Mouse (Mus musculus) embryonic facial prominence, embryonic 10.5 days (tissue): Measurements from ENCODE around the gene Tnr. TPM values are rescaled to one million over a fixed set of nuclear protein-coding genes. Genes with fewer than 3 reads are reported as not detected.

Source experiments
- DNase-seq: peaks from one replicate; pipeline ENCODE4 v3.0.0-alpha.2; 2017; ENCODE audit warnings: low spot score
- H3K27ac ChIP-seq: fragments of 300-500 bp; sonication (generic); replicated peaks from 2 replicates; pipeline ENCODE4 v1.5.1; 2016; ENCODE audit warnings: mild to moderate bottlenecking
- H3K27me3 ChIP-seq: fragments of 300-500 bp; sonication (generic); replicated peaks from 2 replicates; pipeline ENCODE4 v1.6.1; 2016; ENCODE audit warnings: low read depth, mild to moderate bottlenecking; ENCODE audit not compliant: poor library complexity, severe bottlenecking
- H3K36me3 ChIP-seq: fragments of 300-500 bp; sonication (generic); replicated peaks from 2 replicates; pipeline ENCODE4 v1.6.1; 2016; ENCODE audit warnings: mild to moderate bottlenecking, moderate library complexity
- H3K4me1 ChIP-seq: fragments of 300-500 bp; sonication (generic); 2 replicates; pipeline ENCODE4 v1.6.1; 2016
- H3K4me3 ChIP-seq: fragments of 300-500 bp; sonication (generic); 2 replicates; pipeline ENCODE4 v1.5.1; 2016; ENCODE audit warnings: mild to moderate bottlenecking, moderate library complexity
- H3K9me3 ChIP-seq: fragments of 300-500 bp; sonication (generic); 2 replicates; pipeline ENCODE4 v1.6.1; 2016; ENCODE audit warnings: mild to moderate bottlenecking
- WGBS: fragments of 180-500 bp; shearing (Covaris S2); methylation state at CpG from one replicate; pipeline ENCODE4 v1.1.7; 2016; 5-methylcytosine and 5-hydroxymethylcytosine counted together
- polyA plus RNA-seq: library from polyadenylated mRNA; unstranded; fragments of >200 nt; fragmentation: Nextera tagmentation; extraction: Ambion mirVana; gene quantifications from 2 replicates; pipeline ENCODE4 v1.2.1, GENCODE M21; 2016

Tnr gene
- polyA plus RNA-seq, 1 experiment from 2014 or later, result 0.19 TPM

DNA sequence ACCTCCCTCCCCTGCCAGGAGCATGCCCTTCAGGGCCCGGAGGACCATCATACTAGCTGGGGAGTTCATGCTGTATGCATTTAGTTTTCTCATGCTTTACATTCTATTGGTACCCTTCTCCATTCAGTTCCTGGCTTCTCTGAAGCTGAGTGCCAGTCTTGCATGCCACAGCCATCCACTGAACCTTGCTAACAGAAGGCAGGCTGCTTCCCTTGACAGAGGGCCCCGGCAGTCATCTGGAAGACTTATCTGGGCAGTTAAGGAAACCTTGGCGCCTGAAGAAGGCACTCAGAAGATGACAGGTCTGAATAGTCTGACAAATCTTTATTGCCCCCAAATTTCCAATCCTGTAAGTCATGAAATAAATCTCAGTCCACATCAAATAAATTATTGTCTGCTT lies 131.7 kb downstream of the Tnr start:
- Histone ChIP-seq H3K27ac (no peak overlapping the region), H3K4me1 (peaks cover 36% of the 10 kb centered on the region), H3K9me3 (no peaks in the 10 kb centered on the region), H3K4me3 (no peak overlapping the region), H3K27me3 (0 out of 2 replicates have a peak, but pooled peaks cover 5% of the 10 kb centered on the region), H3K36me3 (no peaks in the 10 kb centered on the region)
- no peak for DNase-seq
- 97% methylated on average over 3 of the region's 3 CpGs for WGBS

DNA sequence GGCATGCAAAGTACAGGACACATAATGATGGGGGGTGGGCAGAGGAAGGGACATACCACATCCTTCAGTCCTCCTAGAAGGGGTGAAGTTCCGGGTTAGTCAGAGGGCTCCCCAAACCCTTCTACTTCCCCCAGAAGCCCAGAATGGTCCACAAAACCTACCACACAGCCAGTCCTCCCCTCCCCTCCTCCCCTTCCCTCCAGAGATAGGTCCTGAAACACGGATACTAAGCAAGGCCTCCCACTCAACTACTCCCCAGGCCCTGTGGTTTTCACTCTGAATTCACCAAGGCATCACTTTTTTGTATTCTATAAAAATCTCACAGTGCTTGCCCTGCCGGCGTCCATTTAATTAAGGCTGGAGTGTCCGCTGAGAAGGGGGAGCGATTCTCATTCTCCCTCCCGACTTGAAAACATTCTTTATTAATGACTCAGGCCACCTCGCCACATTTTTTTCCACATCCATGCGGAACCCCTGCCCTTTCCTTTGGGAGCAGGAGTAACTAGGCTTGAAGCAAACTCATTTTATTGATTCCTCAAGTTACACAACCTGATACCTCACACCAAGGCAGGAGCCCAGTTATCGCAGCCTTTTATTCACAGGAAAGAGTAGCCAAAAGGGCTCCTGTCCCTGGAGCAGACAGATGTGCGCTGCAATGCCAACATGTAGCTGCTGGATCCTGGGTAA lies 134.4 kb downstream of the Tnr start:
- peak; percentile 36 for DNase-seq

DNA sequence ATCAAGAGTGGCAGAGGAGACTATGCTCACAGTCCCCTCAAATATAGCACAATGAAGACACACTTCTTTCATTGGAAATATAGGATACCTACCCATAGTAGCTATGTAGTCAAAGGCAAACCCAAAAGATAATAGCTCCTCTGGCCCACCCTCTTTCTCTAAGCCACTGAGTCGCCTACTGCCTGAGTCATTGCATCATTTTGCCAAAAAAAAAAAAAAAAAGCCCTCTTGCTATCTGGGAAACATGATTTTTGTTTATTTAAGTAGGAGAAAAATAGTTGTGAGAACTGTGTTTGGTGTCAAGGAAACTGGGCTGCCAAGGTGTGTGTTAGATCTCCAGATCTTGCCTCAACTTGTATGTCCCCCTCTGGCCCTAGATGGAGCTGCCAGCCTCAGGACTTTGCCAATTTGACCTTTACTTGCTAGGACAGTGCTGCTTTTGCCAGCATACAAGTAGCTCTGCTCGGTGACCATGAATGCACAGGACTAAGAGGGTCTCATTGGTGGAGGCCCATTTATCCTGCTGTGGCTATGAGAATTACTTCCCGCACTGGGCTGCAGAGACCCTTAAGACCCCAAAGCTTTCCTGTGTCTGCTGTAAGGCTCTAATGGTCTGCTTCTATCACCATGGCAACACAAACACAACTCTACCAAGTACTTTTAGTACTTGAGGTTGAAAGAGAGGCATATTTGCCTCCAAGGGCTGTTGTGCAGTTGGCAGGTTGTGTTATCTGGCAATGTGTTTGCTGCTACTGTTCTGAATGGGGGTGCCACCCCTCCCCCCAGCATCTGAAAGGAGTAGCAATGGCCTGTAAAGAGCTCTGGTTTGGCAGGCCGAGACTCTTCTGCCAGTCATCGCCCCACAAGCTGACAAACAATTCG lies 137.3 kb downstream of the Tnr start:
- Histone ChIP-seq H3K4me1 (peaks cover 33% of the 10 kb centered on the region), H3K4me3 (no peak overlapping the region), H3K27ac (no peak overlapping the region), H3K36me3 (no peaks in the 10 kb centered on the region), H3K9me3 (no peaks in the 10 kb centered on the region), H3K27me3 (no peaks in the 10 kb centered on the region)
- 61% methylated on average over 6 of the region's 6 CpGs for WGBS
- DNase-seq, result no peak

More for the DNA sequence above, 134.4 kb downstream of the Tnr start:
- H3K4me3 ChIP-seq, result no peak overlapping the region
- H3K9me3 ChIP-seq, result no peaks in the 10 kb centered on the region
- H3K36me3 ChIP-seq, result no peaks in the 10 kb centered on the region
- 0 out of 2 replicates have a peak, but pooled peaks cover 5% of the 10 kb centered on the region for H3K27me3 ChIP-seq
- H3K27ac ChIP-seq, result peak overlapping the region; percentile 44; the same call in 1 of the 2 replicates
- H3K4me1 ChIP-seq, result peaks cover 33% of the 10 kb centered on the region
- 32% methylated on average over 11 of the region's 11 CpGs for WGBS

DNA sequence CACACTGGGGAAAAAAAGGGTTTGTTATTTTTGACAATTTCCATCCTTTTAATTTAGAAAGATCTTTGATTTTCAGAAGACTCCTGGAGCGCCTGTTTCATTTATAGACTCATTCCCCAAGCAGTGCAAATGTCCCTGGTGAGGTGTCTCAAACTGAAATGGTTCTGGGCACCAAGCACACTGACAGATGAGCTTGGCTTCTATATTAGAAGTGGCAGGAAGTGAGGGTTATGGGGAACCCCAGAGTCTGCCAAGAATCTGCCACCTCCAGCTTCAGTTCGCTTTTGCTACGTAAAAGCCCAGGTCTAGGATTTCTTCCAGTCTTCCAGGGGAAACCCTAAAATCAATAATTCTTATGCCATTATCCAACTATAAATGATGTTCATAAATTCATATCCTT lies 140.9 kb downstream of the Tnr start:
- Histone ChIP-seq H3K36me3 (no peaks in the 10 kb centered on the region), H3K27ac (no peak overlapping the region), H3K27me3 (no peaks in the 10 kb centered on the region), H3K9me3 (no peaks in the 10 kb centered on the region), H3K4me3 (no peak overlapping the region), H3K4me1 (peaks cover 7% of the 10 kb centered on the region)
- DNase-seq, result no peak
- 97% methylated on average over 3 of the region's 3 CpGs for WGBS

DNA sequence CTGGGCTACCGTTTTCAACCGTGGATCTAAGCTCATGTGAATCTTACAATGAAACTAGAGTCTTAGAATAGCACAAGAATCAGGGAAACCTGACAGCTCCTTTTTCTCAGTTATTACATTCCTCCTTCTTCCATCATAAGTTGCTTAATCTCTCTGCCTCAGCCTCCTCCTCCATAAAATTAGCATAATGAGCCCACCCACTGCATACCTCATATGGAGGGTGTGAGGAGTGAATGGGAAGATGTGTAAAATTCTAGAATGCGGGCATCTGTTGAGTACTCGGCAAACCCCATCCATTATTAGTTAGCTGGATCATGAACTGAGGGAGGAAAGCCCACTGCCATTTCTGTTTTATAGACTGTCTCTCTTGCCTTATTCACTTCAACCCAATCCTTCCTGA lies 141.4 kb downstream of the Tnr start:
- H3K27ac ChIP-seq, result no peak overlapping the region
- no peaks in the 10 kb centered on the region for H3K27me3 ChIP-seq
- 91% methylated on average over 4 of the region's 4 CpGs for WGBS
- H3K4me3 ChIP-seq, result no peak overlapping the region
- no peaks in the 10 kb centered on the region for H3K36me3 ChIP-seq
- no peak for DNase-seq
- H3K4me1 ChIP-seq, result peaks cover 7% of the 10 kb centered on the region
- no peaks in the 10 kb centered on the region for H3K9me3 ChIP-seq

DNA sequence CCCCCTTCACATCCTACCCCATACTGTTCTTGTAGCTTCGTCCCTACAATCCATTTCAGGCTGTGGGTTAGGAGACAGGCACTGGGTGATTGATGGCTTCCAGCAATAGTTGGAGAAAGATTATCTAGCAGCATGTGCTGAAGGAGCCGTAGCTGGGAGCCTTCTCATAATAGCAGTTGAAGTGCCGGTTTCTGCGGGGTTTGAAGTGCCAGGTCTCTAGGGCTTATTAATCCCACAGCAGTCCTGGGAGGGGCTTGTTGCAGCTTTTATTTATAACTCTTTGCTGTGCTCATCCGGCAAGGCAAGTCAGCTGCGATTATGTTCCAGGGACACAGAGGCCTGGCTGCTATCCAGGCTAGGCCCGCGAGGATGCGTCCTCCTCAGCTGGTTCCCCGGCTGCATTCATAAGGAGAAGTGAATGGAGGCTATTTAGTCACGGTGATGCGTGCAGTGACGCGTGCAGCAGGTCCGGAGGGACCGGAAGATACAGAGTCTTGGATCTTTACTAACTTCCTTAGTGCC lies 147.1 kb downstream of the Tnr start:
- 0 out of 2 replicates have a peak overlapping the region, but pooled peaks have one; percentile 19 for H3K27ac ChIP-seq
- H3K36me3 ChIP-seq, result no peaks in the 10 kb centered on the region
- no peak overlapping the region for H3K4me3 ChIP-seq
- WGBS, result 52% methylated on average over 16 of the region's 16 CpGs
- no peaks in the 10 kb centered on the region for H3K27me3 ChIP-seq
- no peak for DNase-seq
- H3K4me1 ChIP-seq, result peaks cover 8% of the 10 kb centered on the region
- H3K9me3 ChIP-seq, result no peaks in the 10 kb centered on the region

DNA sequence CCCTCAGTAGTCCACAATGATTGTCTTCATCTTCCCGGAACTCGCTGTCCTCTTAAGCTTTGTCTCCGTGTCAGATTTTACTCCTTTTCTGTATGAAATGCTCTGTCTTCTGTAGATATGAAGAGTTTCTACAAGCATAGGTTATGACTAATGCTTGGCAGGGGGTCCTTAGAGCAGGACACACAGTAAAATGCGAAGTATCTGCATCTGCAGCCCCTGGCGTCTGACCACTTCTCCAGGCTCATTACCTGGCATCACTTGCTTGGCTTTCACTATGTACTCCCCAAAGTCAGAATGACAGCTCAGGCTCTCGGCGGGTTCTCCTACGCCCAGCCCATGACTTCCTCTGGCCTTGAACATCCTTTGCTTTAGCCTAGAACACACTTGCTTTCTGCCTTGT lies 147.6 kb downstream of the Tnr start:
- Histone ChIP-seq H3K27ac (no peak overlapping the region), H3K27me3 (no peaks in the 10 kb centered on the region), H3K4me3 (no peak overlapping the region), H3K4me1 (peaks cover 8% of the 10 kb centered on the region), H3K9me3 (no peaks in the 10 kb centered on the region), H3K36me3 (no peaks in the 10 kb centered on the region)
- DNase-seq, result no peak
- whole genome bisulfite sequencing, result 84% methylated on average over 8 of the region's 8 CpGs

DNA sequence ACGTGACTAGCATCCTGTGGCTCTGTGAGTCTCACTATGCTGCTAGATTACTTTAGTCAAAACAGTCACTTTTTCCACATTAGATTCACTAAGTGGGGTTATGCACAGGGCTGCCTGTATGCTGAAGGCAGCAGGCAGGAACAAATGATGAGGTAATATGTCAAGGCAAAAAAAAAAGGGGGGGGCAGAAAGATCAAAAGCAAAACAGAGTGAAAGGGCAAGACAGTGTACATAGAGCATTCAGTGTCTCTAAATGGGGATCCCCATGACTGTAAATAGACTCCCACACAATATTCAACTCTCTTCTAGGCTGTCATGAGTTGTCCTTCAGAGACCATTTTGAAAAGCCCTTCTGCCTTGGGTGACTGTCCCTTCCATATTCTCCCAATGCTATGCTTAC lies 150.7 kb downstream of the Tnr start:
- H3K27me3 ChIP-seq, result no peaks in the 10 kb centered on the region
- H3K4me3 ChIP-seq, result no peak overlapping the region
- peaks cover 12% of the 10 kb centered on the region for H3K4me1 ChIP-seq
- 72% methylated on average over 1 of the region's 1 CpGs for WGBS
- H3K27ac ChIP-seq, result no peak overlapping the region
- H3K36me3 ChIP-seq, result no peaks in the 10 kb centered on the region
- no peaks in the 10 kb centered on the region for H3K9me3 ChIP-seq
- DNase-seq, result no peak

DNA sequence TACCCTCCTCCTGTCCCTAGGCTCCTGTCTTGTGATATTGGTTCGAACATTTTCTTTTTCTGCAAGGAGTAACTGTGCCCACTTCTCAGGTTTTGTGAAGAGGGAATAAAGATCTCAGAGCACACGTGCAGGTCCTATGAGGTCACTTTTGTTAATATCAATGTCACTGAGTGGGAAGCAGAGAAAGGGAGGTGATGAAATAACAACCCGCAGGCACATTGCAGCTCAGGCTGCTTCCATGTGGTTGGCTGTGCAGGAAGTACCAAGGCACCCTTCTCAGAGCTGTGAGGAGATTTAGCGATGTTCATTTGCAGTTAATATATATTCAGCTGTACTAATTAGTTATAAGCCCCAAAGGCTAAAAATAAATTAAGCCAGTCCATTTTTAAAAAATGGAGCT lies 151.9 kb downstream of the Tnr start:
- Histone ChIP-seq H3K9me3 (no peaks in the 10 kb centered on the region), H3K4me1 (peaks cover 11% of the 10 kb centered on the region), H3K27me3 (no peaks in the 10 kb centered on the region), H3K36me3 (no peaks in the 10 kb centered on the region), H3K27ac (no peak overlapping the region), H3K4me3 (no peak overlapping the region)
- WGBS, result 69% methylated on average over 4 of the region's 4 CpGs
- no peak for DNase-seq

DNA sequence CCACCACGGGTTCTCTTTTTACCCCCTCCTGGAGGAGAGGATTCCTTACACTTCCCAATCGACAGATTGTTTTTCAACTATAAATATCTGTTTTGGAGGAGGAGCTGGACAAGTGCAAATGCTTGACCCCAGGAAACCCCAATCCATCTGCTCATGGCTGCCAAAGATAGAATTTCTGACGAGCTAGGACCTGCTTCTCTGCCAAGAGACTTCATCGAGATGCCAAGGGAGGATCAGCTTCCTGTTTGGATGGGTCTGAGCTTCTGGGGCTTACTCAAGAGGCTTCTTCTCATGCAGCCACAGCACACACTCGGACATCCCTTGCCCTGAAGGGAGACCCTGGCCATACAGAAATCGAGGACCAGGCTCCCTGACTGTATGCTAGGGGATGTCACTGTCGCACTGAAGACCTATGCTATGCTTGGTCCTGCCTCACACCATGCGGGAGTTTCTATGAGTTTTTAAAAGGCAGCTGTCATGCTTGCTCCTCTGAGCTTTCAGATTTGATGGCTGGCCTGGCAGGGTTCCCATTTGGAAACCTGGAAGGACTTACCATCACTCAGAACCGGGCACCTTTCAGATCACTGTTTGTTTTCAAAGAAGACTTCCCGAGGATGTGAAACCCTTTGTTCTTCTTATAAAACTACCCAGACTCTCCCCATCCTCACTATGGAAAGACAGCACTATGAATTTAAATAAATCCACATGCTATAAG lies 154.8 kb downstream of the Tnr start:
- H3K27me3 ChIP-seq, result no peaks in the 10 kb centered on the region
- H3K36me3 ChIP-seq, result no peaks in the 10 kb centered on the region
- H3K27ac ChIP-seq, result no peak overlapping the region
- H3K4me3 ChIP-seq, result no peak overlapping the region
- 75% methylated on average over 10 of the region's 10 CpGs for WGBS
- DNase-seq, result no peak
- peaks cover 11% of the 10 kb centered on the region; the same call in 1 of the 2 replicates for H3K4me1 ChIP-seq
- no peaks in the 10 kb centered on the region for H3K9me3 ChIP-seq

DNA sequence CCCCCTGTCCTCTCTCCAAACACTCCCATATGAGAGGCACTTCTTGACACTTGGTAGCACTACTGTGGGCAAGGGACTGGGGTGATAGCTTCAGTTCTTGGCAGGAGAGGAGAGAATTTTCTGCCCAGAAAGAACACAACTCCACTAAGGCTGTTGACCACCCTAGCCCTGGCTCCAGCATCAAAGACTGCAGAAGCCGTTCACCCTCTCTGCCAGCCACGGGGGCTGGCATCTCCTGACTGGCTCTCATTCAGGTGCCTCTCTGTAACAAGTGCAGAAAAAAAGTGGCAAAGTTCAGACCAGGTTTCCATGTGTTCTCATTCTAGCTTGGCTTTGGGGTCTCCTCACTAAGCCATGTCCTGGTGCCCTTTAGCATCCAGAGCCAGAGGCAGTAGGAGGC lies 157.7 kb downstream of the Tnr start:
- Histone ChIP-seq H3K36me3 (no peaks in the 10 kb centered on the region), H3K27me3 (0 out of 2 replicates have a peak, but pooled peaks cover 4% of the 10 kb centered on the region)
- 82% methylated on average over 2 of the region's 2 CpGs for WGBS

More for the DNA sequence above, 157.7 kb downstream of the Tnr start:
- Histone ChIP-seq H3K27ac (no peak overlapping the region), H3K4me3 (no peak overlapping the region), H3K9me3 (no peaks in the 10 kb centered on the region), H3K4me1 (peaks cover 11% of the 10 kb centered on the region; the same call in 1 of the 2 replicates)
- no peak for DNase-seq
